Mouse (Mus musculus) cerebellum, adult 11-12 months (tissue): ENCODE measurements around the gene Poc1b.

Experiments
- DNase-seq: peaks from one replicate; pipeline ENCODE4 v3.0.0; 2022

The Poc1b gene

DNA sequence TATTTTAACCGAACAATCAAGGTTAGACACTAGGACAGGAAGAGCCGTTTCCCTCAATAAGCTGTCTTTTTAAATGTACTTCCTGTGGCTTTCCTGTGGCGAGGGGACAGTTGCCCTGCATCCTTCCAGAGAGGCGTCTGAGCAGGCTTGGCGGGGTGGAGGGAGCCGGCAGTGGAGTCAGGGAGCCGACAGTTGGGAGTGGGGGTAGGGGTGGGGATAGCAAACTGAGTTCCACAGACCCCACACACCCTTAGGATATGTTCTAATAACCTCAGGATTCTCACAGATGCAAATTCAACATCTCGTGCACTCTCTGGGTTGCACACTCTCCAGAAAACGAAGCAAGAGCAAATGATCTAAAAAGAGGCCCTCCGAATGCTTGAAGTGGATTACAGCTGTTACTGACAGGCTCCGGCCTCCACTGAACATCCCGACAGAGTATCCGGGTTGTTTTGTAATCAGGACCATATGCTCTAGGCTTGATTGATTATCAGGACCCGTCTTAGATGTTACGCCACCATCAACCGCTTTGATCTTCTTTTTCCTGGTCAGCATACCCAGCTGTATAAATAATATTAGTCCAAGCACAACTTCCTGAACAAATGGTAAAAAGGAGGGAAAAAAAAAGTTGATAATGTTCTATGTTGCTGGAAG is 122.3 kb downstream of the Poc1b start:
- no peak for DNase-seq

DNA sequence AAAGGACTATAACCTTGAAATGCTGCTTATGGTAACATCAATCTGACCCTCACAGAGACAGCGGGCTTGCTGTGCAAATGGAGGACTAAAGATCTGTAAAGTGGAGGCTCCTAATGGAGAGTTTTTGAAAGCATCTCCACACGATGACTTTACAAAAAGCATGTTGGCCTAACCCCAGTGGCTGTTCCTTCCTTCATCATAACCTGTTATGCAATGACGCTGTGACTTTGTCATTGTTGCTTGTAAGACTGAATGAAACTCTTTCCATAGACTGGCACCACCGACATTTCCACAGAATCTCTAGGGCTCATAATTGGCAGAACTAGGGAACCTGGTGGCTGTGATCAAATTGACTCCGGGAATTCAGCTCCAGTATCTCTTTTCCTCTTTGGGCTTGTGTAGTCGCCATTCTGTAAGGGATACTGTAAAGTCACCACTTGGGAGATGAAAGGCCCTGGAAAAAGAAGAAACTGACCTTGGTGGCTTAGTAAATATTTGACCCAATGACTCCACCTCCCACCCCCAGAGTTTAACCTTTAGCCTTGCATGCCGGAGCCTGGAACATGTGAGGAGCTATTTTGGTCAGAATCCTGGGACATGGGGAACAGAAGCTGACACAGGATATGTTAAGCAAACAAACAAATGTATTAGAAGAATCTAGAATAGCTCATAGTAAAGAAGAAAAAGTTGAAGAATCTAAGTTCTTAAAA is 125.8 kb downstream of the Poc1b start:
- no peak for DNase-seq

DNA sequence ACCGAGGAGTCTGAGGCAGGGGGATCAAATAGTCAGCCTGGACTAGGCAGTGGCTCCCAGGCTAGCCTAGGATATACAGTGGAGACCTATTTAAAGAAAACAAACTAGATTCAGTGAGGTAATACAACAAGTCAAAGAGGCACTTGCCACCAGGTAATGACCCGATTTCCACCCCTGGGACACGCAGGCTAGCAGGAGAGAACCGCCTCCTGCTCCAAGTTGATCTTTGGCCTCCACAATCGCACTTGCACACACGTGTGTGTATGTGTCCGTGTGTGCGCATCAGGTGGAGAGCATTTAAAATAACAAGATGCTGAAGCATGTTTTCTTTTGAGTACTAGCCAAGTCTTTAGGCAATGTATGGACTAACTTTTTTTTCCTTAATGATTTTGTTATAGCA is 127.5 kb downstream of the Poc1b start:
- DNase-seq = no peak

DNA sequence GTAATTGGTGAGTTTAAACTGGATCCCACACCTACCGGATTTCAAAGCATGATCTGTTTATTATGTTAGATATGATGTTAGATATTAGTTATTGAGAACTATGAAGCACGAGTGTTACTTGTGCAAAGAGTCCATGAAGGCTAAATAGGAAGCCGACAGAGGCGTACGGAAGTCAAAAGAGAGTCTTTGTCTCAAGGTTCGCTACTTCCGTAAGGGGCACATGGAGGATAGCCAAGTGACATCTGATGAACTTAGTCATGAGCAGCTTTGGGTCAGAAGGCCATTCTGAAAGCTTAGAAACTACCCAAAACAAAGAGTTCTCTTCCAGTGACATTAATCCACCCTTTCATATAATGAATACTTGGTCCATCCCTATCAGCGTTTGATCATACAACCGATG is 128.2 kb downstream of the Poc1b start:
- DNase-seq = no peak

DNA sequence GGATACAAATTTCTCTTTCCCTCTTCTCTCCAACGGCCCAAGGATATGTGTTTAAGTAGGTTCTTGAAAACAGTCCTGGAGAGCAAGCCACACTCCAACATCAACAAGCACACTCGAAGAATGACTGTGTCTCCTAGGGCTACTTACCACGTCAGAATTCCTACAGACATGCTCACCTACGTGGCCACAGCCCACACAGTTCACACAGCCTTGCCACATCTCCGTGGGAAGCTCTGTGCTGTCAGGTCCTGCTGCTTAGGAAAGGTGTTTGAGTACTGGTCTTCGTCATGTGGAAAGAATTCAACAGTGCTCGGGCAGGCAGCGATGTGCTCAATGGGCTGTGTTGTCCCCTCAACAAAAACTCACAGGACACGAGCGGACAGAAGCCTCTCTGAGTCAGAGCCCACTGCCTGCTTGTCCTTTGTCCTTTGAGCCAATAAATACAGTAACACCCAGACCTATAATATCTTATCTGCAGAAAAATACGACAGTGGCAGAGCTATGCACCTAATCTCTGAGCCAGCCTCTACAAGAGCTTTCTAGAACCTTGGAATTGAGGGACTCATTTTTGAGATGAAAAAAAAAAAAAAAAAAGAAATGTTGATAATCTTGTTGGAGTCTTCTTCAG is 130.5 kb downstream of the Poc1b start:
- no peak for DNase-seq

DNA sequence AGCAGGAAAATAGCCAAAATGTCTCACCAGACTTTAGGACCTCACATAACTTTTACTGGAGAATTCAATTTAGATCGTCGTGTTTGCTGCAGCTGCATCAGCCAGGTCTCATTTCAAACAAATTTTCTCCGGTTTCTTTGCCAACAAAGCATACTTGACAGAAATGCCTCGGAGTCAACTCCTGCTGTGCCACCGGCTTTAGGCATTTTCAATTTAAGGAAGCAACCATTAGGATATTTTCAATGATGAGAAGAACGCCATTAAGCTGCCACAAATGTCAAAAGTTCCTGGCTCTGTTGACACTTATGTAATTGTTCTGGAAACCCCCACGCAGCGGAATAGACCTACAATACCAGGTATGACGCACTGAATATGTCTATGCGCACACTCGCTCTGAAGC is 131.7 kb downstream of the Poc1b start:
- no peak for DNase-seq

DNA sequence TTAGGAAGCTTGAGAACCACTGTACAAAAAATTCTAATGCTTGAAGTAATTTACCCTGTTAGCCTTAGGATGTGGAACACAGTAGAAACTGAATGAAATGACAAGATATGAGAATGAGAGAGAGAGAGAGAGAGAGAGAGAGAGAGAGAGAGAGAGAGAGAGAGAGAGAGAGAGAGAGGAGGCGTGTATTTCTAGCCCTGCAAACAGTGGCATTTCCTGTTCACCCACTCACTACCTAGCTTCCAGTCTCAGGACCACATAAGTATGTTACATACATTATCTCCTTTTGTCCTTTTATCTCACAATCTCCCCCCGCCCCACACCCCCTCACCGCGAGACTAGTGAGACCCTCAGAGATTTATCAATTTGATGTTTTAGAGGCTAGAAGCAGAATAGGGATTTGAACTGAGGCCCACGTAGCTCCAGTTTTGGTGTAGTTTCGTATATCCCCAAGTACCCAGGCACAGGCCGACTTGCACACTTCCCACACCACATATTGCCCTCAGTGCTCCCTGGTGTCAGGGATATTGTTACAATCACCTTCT is 134.5 kb downstream of the Poc1b start:
- DNase-seq = no peak

DNA sequence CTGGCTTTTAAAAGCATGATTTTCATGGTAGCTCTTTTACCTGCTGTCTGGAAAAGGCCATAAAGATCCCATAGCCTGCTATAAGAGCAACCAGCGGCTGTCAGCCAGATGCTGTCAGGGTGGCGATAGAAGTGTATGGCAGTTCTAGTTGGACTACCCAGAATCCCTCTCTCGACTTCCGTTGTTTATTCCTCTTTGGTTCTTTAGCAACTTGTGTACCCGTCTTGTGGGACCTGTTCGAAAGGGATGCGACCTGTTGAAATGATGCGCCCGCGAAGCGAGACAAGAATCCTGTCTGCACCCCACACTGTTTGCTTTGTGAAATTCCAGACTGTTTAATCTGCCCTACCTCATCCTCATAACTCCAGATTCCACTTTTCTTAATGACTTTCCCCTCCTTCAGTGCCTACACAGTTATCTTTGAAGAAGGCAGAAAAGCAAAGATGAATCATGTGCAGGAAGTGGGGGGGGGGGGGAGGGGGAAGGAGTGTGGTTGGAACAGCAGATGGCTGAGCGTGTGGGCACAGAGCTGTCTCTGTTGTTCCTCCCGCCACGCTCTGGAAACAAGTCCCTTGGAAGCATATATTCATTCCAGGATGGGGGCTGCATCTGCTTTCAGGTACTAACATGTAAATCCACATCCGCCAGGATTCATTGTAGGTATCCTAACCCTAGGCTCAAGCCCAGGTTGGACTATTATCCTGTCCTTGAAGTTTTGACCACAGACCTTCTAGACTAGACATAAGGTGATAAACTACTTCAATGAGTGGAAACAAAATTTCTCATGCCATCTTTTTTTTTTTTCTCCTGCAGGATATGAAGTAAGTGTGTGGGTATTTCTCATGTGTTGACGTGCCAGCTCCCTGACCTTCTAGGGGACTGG is 135.2 kb downstream of the Poc1b start:
- no peak for DNase-seq

DNA sequence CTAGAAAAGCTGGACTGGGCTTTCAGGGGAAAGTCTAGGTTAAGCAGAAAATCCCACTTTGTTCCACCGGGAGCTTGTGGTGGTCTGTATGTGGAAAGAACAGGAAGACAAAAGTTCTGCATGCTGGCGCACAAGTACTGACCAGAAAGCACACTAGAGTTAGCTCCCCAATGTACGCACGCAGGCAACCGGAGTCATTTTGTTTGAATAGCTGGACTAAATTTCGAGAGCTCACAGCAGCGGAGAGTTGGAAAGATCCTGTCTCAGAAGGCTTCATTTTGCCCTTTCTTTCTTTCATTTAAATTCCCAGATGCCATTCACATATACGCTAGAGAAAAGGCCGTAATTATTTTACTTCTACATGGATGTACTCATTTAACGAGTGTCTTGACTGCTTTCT is 135.9 kb downstream of the Poc1b start:
- no peak for DNase-seq

DNA sequence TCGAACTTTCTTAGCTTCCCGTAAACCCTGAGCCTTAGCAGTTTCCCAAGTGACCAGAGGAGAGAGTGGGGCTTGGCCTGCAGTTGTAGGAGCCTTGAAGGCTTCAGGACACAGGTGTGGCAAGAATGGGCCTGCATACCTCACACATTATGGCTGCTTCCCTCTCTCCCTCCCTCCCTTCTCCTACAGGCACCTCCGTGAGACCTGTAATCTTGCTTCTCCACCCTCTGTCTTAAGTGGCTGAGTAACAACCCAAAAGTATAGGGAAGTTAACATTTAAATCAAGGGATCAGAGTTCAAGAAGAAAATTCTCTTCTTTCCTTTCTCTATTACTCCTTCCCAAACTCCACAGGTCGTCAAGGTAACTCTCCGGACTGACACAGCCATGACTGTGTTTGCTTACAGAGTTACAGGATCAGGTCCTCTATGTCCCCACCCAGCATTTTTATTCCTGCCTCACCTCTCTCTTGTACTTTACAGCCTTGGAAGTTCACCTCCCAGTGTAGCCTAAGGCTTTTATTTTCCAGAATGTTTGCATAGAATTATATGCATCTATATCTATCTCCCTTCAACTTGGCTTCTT is 137.2 kb downstream of the Poc1b start:
- no peak for DNase-seq

DNA sequence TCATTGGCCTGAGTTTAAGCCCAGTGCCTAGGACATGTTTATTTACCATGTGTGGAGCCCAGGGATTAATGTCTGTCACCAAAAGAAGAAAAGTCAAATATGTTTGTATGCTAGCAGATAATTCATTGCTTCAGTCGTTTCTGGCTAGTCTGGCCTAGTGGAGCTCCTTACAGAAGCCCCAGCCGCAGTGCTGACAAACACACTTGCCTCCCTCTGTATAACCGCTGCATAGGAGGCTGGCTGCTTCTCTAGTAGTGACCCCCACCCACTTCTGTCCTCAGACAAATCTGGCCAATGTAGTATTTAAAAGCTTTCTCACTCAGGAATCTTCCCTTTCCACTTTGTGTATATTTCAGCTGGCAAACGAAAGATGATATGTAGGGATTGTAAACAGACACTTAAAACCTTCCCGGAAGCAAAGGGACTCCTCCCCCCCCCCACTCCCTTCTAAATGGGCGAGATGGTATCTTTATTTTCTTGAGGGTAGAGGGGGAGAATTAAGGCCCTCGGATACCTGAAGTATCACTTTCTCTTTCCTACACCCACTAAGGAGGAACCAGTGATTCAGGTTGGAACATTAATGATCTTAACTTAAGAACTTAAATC is 137.9 kb downstream of the Poc1b start:
- DNase-seq = no peak

DNA sequence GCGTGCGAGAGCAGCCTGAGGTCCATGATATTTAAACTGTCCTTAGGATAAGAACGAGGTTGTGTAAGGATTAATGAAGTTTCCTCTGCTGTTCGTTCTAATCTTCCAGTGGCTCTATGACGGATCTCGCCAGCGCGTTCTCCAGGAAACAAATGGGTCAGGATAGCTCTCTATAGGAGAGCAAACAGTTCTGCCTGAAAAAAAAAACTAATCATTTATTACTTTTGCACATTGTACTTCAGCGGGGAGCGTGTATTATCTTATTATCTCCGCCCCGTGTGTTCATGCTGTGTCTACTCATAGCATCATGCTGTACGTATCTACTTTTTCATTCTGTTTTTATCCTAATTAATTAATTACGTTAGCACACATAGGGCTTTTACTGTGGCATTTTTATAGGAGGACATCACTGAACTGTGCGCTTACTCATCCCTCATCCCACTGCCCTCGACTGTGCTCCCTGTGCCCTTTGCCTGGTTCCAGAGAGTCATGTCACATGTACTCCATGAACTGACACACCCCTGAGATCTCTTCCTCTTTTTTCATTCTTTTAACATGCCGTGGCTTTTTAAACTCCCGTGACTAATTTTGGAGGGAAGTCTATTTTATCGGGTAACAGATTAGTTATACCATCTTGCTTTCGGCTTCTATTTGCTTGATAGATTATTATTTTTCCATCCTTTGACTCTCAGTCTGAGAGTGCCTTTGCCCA is 140.1 kb downstream of the Poc1b start:
- DNase-seq = no peak
